Comparison of ENCODE assay signal across 29 mouse cellular contexts in the genomic region with DNA sequence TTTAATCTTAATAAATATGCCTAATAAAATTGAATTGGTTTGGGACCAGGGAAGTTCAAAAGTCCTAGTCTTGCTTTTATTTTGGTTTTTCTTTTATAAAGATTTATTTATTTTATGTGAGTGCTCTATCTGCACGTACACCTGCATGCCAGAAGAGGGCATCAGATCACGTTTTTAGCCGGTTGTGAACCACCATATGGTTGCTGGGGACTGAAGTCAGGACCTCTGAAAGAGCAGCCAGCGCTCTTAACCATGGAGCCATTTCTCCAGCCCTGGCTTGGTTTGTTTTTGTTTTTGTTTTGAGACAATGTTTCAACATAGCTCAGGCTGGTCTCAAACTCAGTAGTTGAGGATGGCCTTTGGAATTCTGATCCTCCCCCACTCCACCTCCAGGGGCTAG. TPM values are rescaled to one million over a fixed set of nuclear protein-coding genes. Genes with fewer than 3 reads are reported as not detected.
DNase-seq lines count a peak whose midpoint lies in the region; ATAC-seq and TF ChIP-seq lines count a peak whose summit lies in the region.
"Had no signal": no experiment of that assay in that cellular context is flagged by ENCODE, and none has a peak within 500 bp of the region (broad histone marks: within the 10 kb centered on the region; RNA-seq: fewer than 3 reads in every experiment).

No protein-coding gene starts in this region.

- no peak for TF ChIP-seq POLR2A in spleen, adult 2 months (IDR thresholded peaks at IDR 0.05; ENCODE audit: low read depth, low read length)

- TF ChIP-seq CTCF in hindbrain, postnatal 0 days (IDR thresholded peaks at IDR 0.05; ENCODE audit: low read depth), result peak; percentile 3; the same call in 1 of the 2 replicates
- no peak for TF ChIP-seq CTCF in spleen, adult 2 months (IDR thresholded peaks at IDR 0.05; ENCODE audit: extremely low read depth, insufficient read depth, insufficient read length, insufficient replicate concordance)
- peak; percentile 45 for TF ChIP-seq CTCF in E14TG2a.4 (conservative IDR thresholded peaks at IDR 0.05; ENCODE audit: low read length)
- TF ChIP-seq CTCF in forebrain, postnatal 0 days (IDR thresholded peaks at IDR 0.05; ENCODE audit: low read depth), result no peak

- 82% methylated on average over 4 of the region's 4 CpGs for WGBS in hindbrain, postnatal 0 days
- 74% methylated on average over 4 of the region's 4 CpGs for WGBS in hindbrain, embryonic 10.5 days
- WGBS in spleen, adult 2 months, result 79% methylated on average over 4 of the region's 4 CpGs
- WGBS in forebrain, postnatal 0 days, result 78% methylated on average over 4 of the region's 4 CpGs

- H3K4me1 ChIP-seq in hindbrain, postnatal 0 days (ENCODE audit: insufficient read depth, low read length), result peaks cover 5% of the 10 kb centered on the region; the same call in 1 of the 2 replicates
- peaks cover 39% of the 10 kb centered on the region for H3K4me1 ChIP-seq in hindbrain, embryonic 10.5 days (replicated peaks)
- peaks cover 25% of the 10 kb centered on the region for H3K4me1 ChIP-seq in spleen, adult 2 months (ENCODE audit: control insufficient read depth, insufficient read depth, insufficient read length)
- peaks cover 65% of the 10 kb centered on the region for H3K4me1 ChIP-seq in E14TG2a.4 (replicated peaks; ENCODE audit: low read depth, low read length)
- H3K4me1 ChIP-seq in forebrain, postnatal 0 days (ENCODE audit: insufficient read depth), result peaks cover 10% of the 10 kb centered on the region
- H3K4me1 ChIP-seq: liver, embryonic 15.5 days had no signal

- no peak overlapping the region for H3K4me2 ChIP-seq in hindbrain, postnatal 0 days (ENCODE audit: low read depth, low read length)
- no peak overlapping the region for H3K4me2 ChIP-seq in forebrain, postnatal 0 days (ENCODE audit: low read depth)
- H3K4me2 ChIP-seq: embryonic facial prominence, embryonic 15.5 days; hindbrain, embryonic 15.5 days; intestine, embryonic 15.5 days; liver, embryonic 15.5 days; neural tube, embryonic 15.5 days had no signal

- H3K27ac ChIP-seq in hindbrain, postnatal 0 days, result no peak overlapping the region
- no peak overlapping the region for H3K27ac ChIP-seq in hindbrain, embryonic 10.5 days
- H3K27ac ChIP-seq in spleen, adult 2 months (ENCODE audit: insufficient read depth, low read length), result peak overlapping the region; percentile 58; the same call in 1 of the 2 replicates
- no peak overlapping the region for H3K27ac ChIP-seq in forebrain, postnatal 0 days (ENCODE audit: low read depth, low read length)
- H3K27ac ChIP-seq: embryonic facial prominence, embryonic 15.5 days; hindbrain, embryonic 15.5 days; intestine, embryonic 15.5 days; liver, embryonic 15.5 days; macrophage; midbrain, embryonic 10.5 days; neural tube, embryonic 15.5 days had no signal

- DNase-seq in hindbrain, postnatal 0 days (ENCODE audit: low spot score), result no peak
- no peak for DNase-seq in hindbrain, embryonic 10.5 days (ENCODE audit: low spot score)
- no peak for DNase-seq in spleen, adult 2 months (ENCODE audit: low read depth in 1 of 2, low spot score in 2 of 2)
- no peak for DNase-seq in spleen, adult 18-20 months
- peak; percentile 71 for DNase-seq in ZHBTc4 (ENCODE audit: low read depth, low spot score)
- no peak for DNase-seq in forebrain, postnatal 0 days
- DNase-seq in MN1 (ENCODE audit: low spot score), result no peak
- DNase-seq: adrenal gland, postnatal 25 days; cerebellum, adult 11 months; cerebellum, adult 9-11 months; gastrocnemius, postnatal 14 days; heart, postnatal 4 days; kidney, adult 8-10 months; kidney, postnatal 25 days; thymus, postnatal 36 days had no signal

- ATAC-seq in hindbrain, postnatal 0 days, result no peak
- no peak for ATAC-seq in forebrain, postnatal 0 days
- ATAC-seq: forebrain, embryonic 14.5 days; intestine, embryonic 15.5 days had no signal

- no peaks in the 10 kb centered on the region for H3K36me3 ChIP-seq in hindbrain, postnatal 0 days (ENCODE audit: insufficient read depth, low read length)
- H3K36me3 ChIP-seq in hindbrain, embryonic 10.5 days, result no peaks in the 10 kb centered on the region
- peaks cover 13% of the 10 kb centered on the region for H3K36me3 ChIP-seq in spleen, adult 2 months (ENCODE audit: control insufficient read depth, insufficient read depth, low read length)
- no peaks in the 10 kb centered on the region for H3K36me3 ChIP-seq in E14TG2a.4 (ENCODE audit: insufficient read depth, low read length)
- no peaks in the 10 kb centered on the region for H3K36me3 ChIP-seq in forebrain, postnatal 0 days (ENCODE audit: insufficient read depth)
- H3K36me3 ChIP-seq: embryonic facial prominence, embryonic 15.5 days; G1E; hindbrain, embryonic 15.5 days; intestine, embryonic 15.5 days; liver, embryonic 15.5 days; midbrain, embryonic 10.5 days; neural tube, embryonic 15.5 days had no signal

- H3K9me3 ChIP-seq in hindbrain, postnatal 0 days (ENCODE audit: low read length), result no peaks in the 10 kb centered on the region
- H3K9me3 ChIP-seq in hindbrain, embryonic 10.5 days, result no peaks in the 10 kb centered on the region
- H3K9me3 ChIP-seq in E14TG2a.4 (ENCODE audit: low read length), result no peaks in the 10 kb centered on the region
- no peaks in the 10 kb centered on the region for H3K9me3 ChIP-seq in forebrain, postnatal 0 days (ENCODE audit: low read length)
- H3K9me3 ChIP-seq: embryonic facial prominence, embryonic 15.5 days; G1E; hindbrain, embryonic 15.5 days; intestine, embryonic 15.5 days; liver, embryonic 15.5 days; midbrain, embryonic 10.5 days; neural tube, embryonic 15.5 days had no signal

- H3K9ac ChIP-seq in hindbrain, postnatal 0 days (replicated peaks; ENCODE audit: low read length), result no peak overlapping the region
- no peak overlapping the region for H3K9ac ChIP-seq in forebrain, postnatal 0 days
- H3K9ac ChIP-seq: embryonic facial prominence, embryonic 15.5 days; hindbrain, embryonic 15.5 days; intestine, embryonic 15.5 days; liver, embryonic 15.5 days; neural tube, embryonic 15.5 days had no signal

- H3K4me3 ChIP-seq in hindbrain, postnatal 0 days (ENCODE audit: low read length), result no peak overlapping the region
- H3K4me3 ChIP-seq in hindbrain, embryonic 10.5 days, result no peak overlapping the region
- H3K4me3 ChIP-seq in spleen, adult 2 months (ENCODE audit: extremely low read depth, insufficient read depth, insufficient read length), result no peak overlapping the region
- H3K4me3 ChIP-seq in E14TG2a.4 (replicated peaks; ENCODE audit: low read length), result no peak overlapping the region
- H3K4me3 ChIP-seq in forebrain, postnatal 0 days (ENCODE audit: low read depth, low read length), result no peak overlapping the region
- H3K4me3 ChIP-seq: embryonic facial prominence, embryonic 15.5 days; hindbrain, embryonic 15.5 days; intestine, embryonic 15.5 days; liver, embryonic 15.5 days; midbrain, embryonic 10.5 days; neural tube, embryonic 15.5 days had no signal

- H3K27me3 ChIP-seq in hindbrain, postnatal 0 days (ENCODE audit: insufficient read depth, low read length), result no peaks in the 10 kb centered on the region
- no peaks in the 10 kb centered on the region for H3K27me3 ChIP-seq in hindbrain, embryonic 10.5 days (ENCODE audit: insufficient read depth, poor library complexity, severe bottlenecking)
- no peaks in the 10 kb centered on the region for H3K27me3 ChIP-seq in spleen, adult 2 months (ENCODE audit: control insufficient read depth, insufficient read depth, low read length)
- no peaks in the 10 kb centered on the region for H3K27me3 ChIP-seq in E14TG2a.4 (ENCODE audit: insufficient read depth, low read length)
- H3K27me3 ChIP-seq in forebrain, postnatal 0 days (ENCODE audit: insufficient read depth, low read length), result no peaks in the 10 kb centered on the region; the same call in 1 of the 2 replicates
- H3K27me3 ChIP-seq: embryonic facial prominence, embryonic 15.5 days; hindbrain, embryonic 15.5 days; intestine, embryonic 15.5 days; neural tube, embryonic 15.5 days had no signal

RNA-seq across cellular contexts. Expression of gene Cd2, which starts 4.3 kb away (rescaled TPM):
- total RNA-seq in hindbrain, postnatal 0 days (2014; rRNA removed), result not detected in 2 replicates
- not detected in 2 replicates for polyA plus RNA-seq in hindbrain, postnatal 0 days (2015; fragmentation: Nextera tagmentation; extraction: Ambion mirVana)
- polyA plus RNA-seq in hindbrain, embryonic 10.5 days (2016; fragmentation: Nextera tagmentation; extraction: Ambion mirVana), result 0.21 and 0.35 TPM in 2 replicates
- 38.2 and 50.2 TPM in 2 replicates for polyA plus RNA-seq in spleen, adult 2 months (2012; rRNA removed)
- total RNA-seq in forebrain, postnatal 0 days (2014; rRNA removed), result 0.69 TPM in 1 of 2 replicates, not detected in the other
- polyA plus RNA-seq in forebrain, postnatal 0 days (2015; fragmentation: Nextera tagmentation; extraction: Ambion mirVana), result 0.16 and 0.35 TPM in 2 replicates
- total RNA-seq: layer of hippocampus, adult 8-10 months; left cerebral cortex, postnatal 36 days had no signal
- polyA plus RNA-seq: G1E; heart, embryonic 14.5 days; hindbrain, embryonic 15.5 days; limb, embryonic 14.5 days; neural tube, embryonic 15.5 days had no signal

Comparison
In these comparisons a context has a peak if more than half of its experiments do, and no peak if none do; other contexts are left out.
1. CTCF ChIP-seq: peak in hindbrain, postnatal 0 days (single experiment) and E14TG2a.4 (single experiment); none in spleen, adult 2 months (single experiment) and forebrain, postnatal 0 days (single experiment).
2. RNA of gene Cd2, which starts 4.3 kb away (polyA plus RNA-seq): 38.2 to 50.2 TPM in spleen, adult 2 months; 0.21 to 0.35 TPM in hindbrain, embryonic 10.5 days, 0.16 to 0.35 TPM in forebrain, postnatal 0 days and not detected in hindbrain, postnatal 0 days; every median in the first group is over 10 times any median in the second.